ENCODE assay signal across 25 mouse cellular contexts in the genomic region with DNA sequence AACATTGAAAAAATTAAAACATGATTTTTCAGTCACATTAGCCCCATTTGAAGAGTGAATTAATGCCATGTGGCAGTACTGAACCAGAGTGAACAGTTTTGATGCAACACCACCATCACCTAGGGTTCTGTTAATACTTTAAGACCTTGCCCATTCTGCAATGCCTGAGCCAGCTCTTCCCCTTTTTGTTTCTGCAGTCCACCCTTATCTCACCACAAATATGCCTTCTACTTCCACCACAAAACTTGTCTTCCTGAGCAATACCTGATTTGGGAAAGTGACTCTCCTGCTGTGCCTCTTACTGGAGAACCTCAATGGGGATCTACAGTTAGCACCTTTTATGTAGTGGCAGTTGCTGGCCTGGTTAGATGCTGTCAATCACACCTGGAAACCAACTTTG.
A peak's percentile ranks its signal among the peaks of the same experiment; 100 is the strongest.
DNase-seq lines count a peak whose midpoint lies in the region; ATAC-seq and TF ChIP-seq lines count a peak whose summit lies in the region.
"Had no signal": no experiment of that assay in that cellular context is flagged by ENCODE, and none has a peak within 500 bp of the region (broad histone marks: within the 10 kb centered on the region; RNA-seq: fewer than 3 reads in every experiment).

No protein-coding gene starts in this region.

- no peak for TF ChIP-seq RAD21 in MEL (IDR thresholded peaks at IDR 0.05; ENCODE audit: low read depth, low read length)

- peak; percentile 95 to 96 for ATAC-seq in hematopoietic stem cell, adult 5-6 weeks (replicated peaks in 1 of 2; ENCODE audit: insufficient read depth in 1 of 2, low FRiP score in 2 of 2, low TSS enrichment in 1 of 2, low read depth in 1 of 2, poor library complexity in 2 of 2, severe bottlenecking in 2 of 2)
- ATAC-seq: CD4-positive, CD25-positive, alpha-beta regulatory T cell, adult 4 months; forebrain, embryonic 14.5 days; forebrain, embryonic 16.5 days had no signal

- no peak for TF ChIP-seq CTCF in MEL (IDR thresholded peaks at IDR 0.05 in 2 of 3, conservative IDR thresholded peaks at IDR 0.05 in 1 of 3; ENCODE audit: control insufficient read depth in 1 of 3, insufficient read depth in 1 of 3, low read depth in 2 of 3, low read length in 3 of 3, poor library complexity in 1 of 3, severe bottlenecking in 1 of 3)
- no peak for TF ChIP-seq CTCF in embryonic fibroblast, embryonic 13.5 days (IDR thresholded peaks at IDR 0.05; ENCODE audit: borderline replicate concordance, insufficient read depth, low read length)

- no peaks in the 10 kb centered on the region for H3K4me1 ChIP-seq in MEL (ENCODE audit: control insufficient read depth in 1 of 2, insufficient read depth in 2 of 2, low read length in 2 of 2)
- H3K4me1 ChIP-seq in embryonic fibroblast, embryonic 13.5 days (ENCODE audit: control insufficient read depth, insufficient read depth, low read length) = peaks cover 14% of the 10 kb centered on the region
- H3K4me1 ChIP-seq: embryonic facial prominence, embryonic 10.5 days; embryonic facial prominence, embryonic 12.5 days; forebrain, embryonic 10.5 days; forebrain, embryonic 12.5 days had no signal

- H3K9ac ChIP-seq in MEL (ENCODE audit: control insufficient read depth, low read depth, low read length, poor library complexity, severe bottlenecking) = no peak overlapping the region
- H3K9ac ChIP-seq: embryonic facial prominence, embryonic 12.5 days; forebrain, embryonic 12.5 days had no signal

- H3K27me3 ChIP-seq in MEL (ENCODE audit: control insufficient read depth in 1 of 2, insufficient read depth in 2 of 2, low read length in 2 of 2) = no peaks in the 10 kb centered on the region
- H3K27me3 ChIP-seq: CH12.LX; embryonic facial prominence, embryonic 12.5 days; forebrain, embryonic 12.5 days had no signal

- no peaks in the 10 kb centered on the region for H3K9me3 ChIP-seq in MEL (replicated peaks; ENCODE audit: insufficient read depth, low read length)
- H3K9me3 ChIP-seq: embryonic facial prominence, embryonic 10.5 days; embryonic facial prominence, embryonic 12.5 days; forebrain, embryonic 10.5 days; forebrain, embryonic 12.5 days; G1E had no signal

- no peaks in the 10 kb centered on the region for H3K36me3 ChIP-seq in MEL (ENCODE audit: control insufficient read depth in 1 of 2, insufficient read depth in 2 of 2, low read length in 2 of 2)
- H3K36me3 ChIP-seq: embryonic facial prominence, embryonic 10.5 days; embryonic facial prominence, embryonic 12.5 days; forebrain, embryonic 10.5 days; forebrain, embryonic 12.5 days; G1E had no signal

- no peak overlapping the region for H3K4me3 ChIP-seq in MEL (ENCODE audit: control insufficient read depth in 1 of 2, insufficient read depth in 1 of 2, low read depth in 2 of 2, low read length in 2 of 2)
- H3K4me3 ChIP-seq in embryonic fibroblast, embryonic 13.5 days (ENCODE audit: insufficient read depth, low read length) = no peak overlapping the region
- H3K4me3 ChIP-seq: embryonic facial prominence, embryonic 10.5 days; embryonic facial prominence, embryonic 12.5 days; erythroblast, embryonic 14.5 days; forebrain, embryonic 10.5 days; forebrain, embryonic 12.5 days had no signal

- no peak for TF ChIP-seq EP300 in MEL (IDR thresholded peaks at IDR 0.05; ENCODE audit: low read depth in 1 of 2, low read length in 2 of 2)

- no peak overlapping the region for H3K27ac ChIP-seq in MEL (ENCODE audit: control insufficient read depth, low read depth, low read length)
- peak overlapping the region; percentile 79 for H3K27ac ChIP-seq in embryonic fibroblast, embryonic 13.5 days (ENCODE audit: insufficient read depth, low read length)
- H3K27ac ChIP-seq: embryonic facial prominence, embryonic 10.5 days; embryonic facial prominence, embryonic 12.5 days; forebrain, embryonic 10.5 days; forebrain, embryonic 12.5 days had no signal

- no peaks in the 10 kb centered on the region for H3K79me2 ChIP-seq in MEL (ENCODE audit: control insufficient read depth, insufficient read depth, low read length, poor library complexity)

- peak; percentile 1 for DNase-seq in MEL (ENCODE audit: low read depth, low spot score)
- no peak for DNase-seq in right cerebral cortex, postnatal 36 days (ENCODE audit: low spot score in 2 of 2)
- DNase-seq in lung, postnatal 14 days = no peak
- DNase-seq in lung, postnatal 10 days = no peak
- DNase-seq: adrenal gland, adult 2 months; adrenal gland, postnatal 10 days; adrenal gland, postnatal 25 days; B cell, adult 2 months; cerebellum, adult 11-12 months; cerebellum, adult 2 months; cerebellum, adult 9-10 months; cerebellum, postnatal 10 days; cerebellum, postnatal 25 days had no signal

- TF ChIP-seq POLR2A in MEL (IDR thresholded peaks at IDR 0.05; ENCODE audit: control insufficient read depth in 1 of 2, insufficient read depth in 1 of 2, low read depth in 1 of 2, low read length in 2 of 2, poor library complexity in 1 of 2) = no peak
- TF ChIP-seq POLR2A in embryonic fibroblast, embryonic 13.5 days (IDR thresholded peaks at IDR 0.05; ENCODE audit: low read depth, low read length) = no peak

TF ChIP-seq in MEL, 35 proteins besides CTCF, POLR2A, EP300 and RAD21:
- TF ChIP-seq ZNF384 (IDR thresholded peaks at IDR 0.05; ENCODE audit: low read depth, low read length) (no peak), GABPA (IDR thresholded peaks at IDR 0.05; ENCODE audit: low read depth, low read length) (no peak), POLR2AphosphoS5 (IDR thresholded peaks at IDR 0.05; ENCODE audit: borderline replicate concordance, low read depth, low read length) (no peak), SMC3 (IDR thresholded peaks at IDR 0.05; ENCODE audit: low read depth, low read length) (no peak), CHD1 (IDR thresholded peaks at IDR 0.05; ENCODE audit: low read depth, low read length) (no peak), E2F4 (IDR thresholded peaks at IDR 0.05; ENCODE audit: borderline replicate concordance, low read depth, low read length) (no peak), SIN3A (IDR thresholded peaks at IDR 0.05; ENCODE audit: low read length) (no peak), POLR2AphosphoS2 (IDR thresholded peaks at IDR 0.05; ENCODE audit: low read length) (no peak), MYB (IDR thresholded peaks at IDR 0.05; ENCODE audit: low read depth, low read length) (no peak), TCF12 (IDR thresholded peaks at IDR 0.05; ENCODE audit: low read depth, low read length) (no peak)
